Mouse (Mus musculus) neural tube, embryonic 11.5 days (tissue): ENCODE data around the gene Cdc42bpa. TPM values are rescaled to one million over a fixed set of nuclear protein-coding genes. Genes with fewer than 3 reads are reported as not detected.

Experiments
- ATAC-seq: fragments of 200-750 bp; cut with Nextera tagmentation; 2 replicates; pipeline ENCODE4 v1.8.0; 2017; ENCODE audit warnings: moderate number of reproducible peaks, mild to moderate bottlenecking, moderate TSS enrichment, moderate library complexity; ENCODE audit not compliant: insufficient read depth, low FRiP score, low TSS enrichment
- DNase-seq: peaks from one replicate; pipeline ENCODE4 v3.0.0-alpha.2; 2015; ENCODE audit warnings: low spot score
- H3K27ac ChIP-seq: fragments of 300-500 bp; sonication (generic); 2 replicates; pipeline ENCODE4 v1.5.1; 2014; ENCODE audit warnings: low read depth, mild to moderate bottlenecking, low read length
- H3K27me3 ChIP-seq: fragments of 300-500 bp; sonication (generic); 2 replicates; pipeline ENCODE4 v1.6.1; 2014; ENCODE audit warnings: mild to moderate bottlenecking, low read length, mixed read lengths; ENCODE audit not compliant: control insufficient read depth, insufficient read depth
- H3K36me3 ChIP-seq: fragments of 300-500 bp; sonication (generic); 2 replicates; pipeline ENCODE4 v1.6.1; 2014; ENCODE audit warnings: mild to moderate bottlenecking, low read length, moderate library complexity, mixed read lengths; ENCODE audit not compliant: control insufficient read depth, insufficient read depth
- H3K4me1 ChIP-seq: fragments of 300-500 bp; sonication (generic); 2 replicates; pipeline ENCODE4 v1.6.1; 2014; ENCODE audit warnings: low read length, mixed read lengths; ENCODE audit not compliant: control insufficient read depth, insufficient read depth
- H3K4me2 ChIP-seq: fragments of 300-500 bp; sonication (generic); 2 replicates; pipeline ENCODE4 v1.6.1; 2014; ENCODE audit warnings: low read depth, mild to moderate bottlenecking, moderate library complexity
- H3K4me3 ChIP-seq: fragments of 300-500 bp; sonication (generic); 2 replicates; pipeline ENCODE4 v1.5.1; 2014; ENCODE audit warnings: low read depth, low read length
- H3K9ac ChIP-seq: fragments of 300-500 bp; sonication (generic); 2 replicates; pipeline ENCODE4 v1.6.1; 2014; ENCODE audit warnings: mild to moderate bottlenecking, low read length
- H3K9me3 ChIP-seq: fragments of 300-500 bp; sonication (generic); 2 replicates; pipeline ENCODE4 v1.6.1; 2016; ENCODE audit warnings: low read length; ENCODE audit not compliant: control insufficient read depth
- WGBS: fragments of 180-500 bp; shearing (Covaris S2); extraction: QIAGEN DNeasy Blood & Tissue Kit; methylation state at CpG from one replicate; pipeline ENCODE4 v1.1.7; 2014; 5-methylcytosine and 5-hydroxymethylcytosine counted together
- polyA plus RNA-seq: library from polyadenylated mRNA; unstranded; fragments of >200 nt; fragmentation: Nextera tagmentation; extraction: Ambion mirVana; gene quantifications from 2 replicates; pipeline ENCODE4 v1.2.1, GENCODE M21; 2014

Cdc42bpa gene
- polyA plus RNA-seq, 1 experiment from 2014 or later, result 15.5 TPM

DNA sequence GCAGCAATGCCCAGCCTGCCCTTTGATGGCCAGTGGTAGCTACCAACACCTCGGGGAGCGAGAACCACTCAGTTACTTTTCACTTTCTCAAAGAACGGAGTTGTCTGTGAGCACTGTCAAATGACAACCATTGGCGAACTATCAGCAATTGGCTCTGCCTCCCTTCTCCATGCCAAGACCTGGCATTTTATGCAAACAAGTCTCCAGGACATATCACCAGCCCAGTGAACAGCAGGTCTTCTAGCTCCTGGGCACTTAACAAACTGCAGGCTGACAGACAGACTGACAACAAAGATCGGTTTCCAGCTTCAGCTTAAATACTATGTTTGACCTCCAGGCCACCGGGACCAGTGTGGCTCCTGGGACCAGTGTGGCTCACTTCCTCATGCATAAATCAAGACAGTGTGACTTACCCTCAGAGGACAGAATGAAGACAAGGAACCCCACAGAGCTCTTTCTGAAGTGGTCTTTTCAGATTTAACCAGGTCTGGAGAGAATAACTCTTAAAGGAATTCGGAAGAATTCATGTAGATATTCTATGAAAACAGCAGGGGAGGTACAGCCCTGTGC, 231.5 kb downstream of the Cdc42bpa start:
- H3K27me3 ChIP-seq, result no peaks in the 10 kb centered on the region
- H3K9ac ChIP-seq, result no peak overlapping the region
- no peak overlapping the region for H3K4me3 ChIP-seq
- ATAC-seq (no peak), DNase-seq (no peak)
- H3K4me1 ChIP-seq, result peaks cover 5% of the 10 kb centered on the region
- 67% methylated on average over 7 of the region's 7 CpGs for WGBS
- no peak overlapping the region for H3K27ac ChIP-seq
- no peak overlapping the region for H3K4me2 ChIP-seq
- no peaks in the 10 kb centered on the region for H3K9me3 ChIP-seq
- H3K36me3 ChIP-seq, result no peaks in the 10 kb centered on the region

GRCm38 (mm10) chr1:180192866-180193265, 232.6 kb downstream of the Cdc42bpa start:
- Histone ChIP-seq H3K9me3 (no peaks in the 10 kb centered on the region), H3K27me3 (no peaks in the 10 kb centered on the region), H3K4me2 (no peak overlapping the region), H3K36me3 (no peaks in the 10 kb centered on the region), H3K9ac (no peak overlapping the region), H3K27ac (no peak overlapping the region), H3K4me3 (no peak overlapping the region), H3K4me1 (peaks cover 5% of the 10 kb centered on the region)
- WGBS, result 71% methylated on average over 4 of the region's 4 CpGs
- DNase-seq, result no peak
- no peak for ATAC-seq

GRCm38 (mm10) chr1:180193391-180193935, 233.2 kb downstream of the Cdc42bpa start:
- H3K4me1 ChIP-seq, result peaks cover 5% of the 10 kb centered on the region
- no peak overlapping the region for H3K4me3 ChIP-seq
- H3K27ac ChIP-seq, result no peak overlapping the region
- ATAC-seq (no peak), DNase-seq (no peak)
- H3K9me3 ChIP-seq, result no peaks in the 10 kb centered on the region
- H3K27me3 ChIP-seq, result no peaks in the 10 kb centered on the region
- H3K4me2 ChIP-seq, result no peak overlapping the region
- 86% methylated on average over 8 of the region's 8 CpGs for WGBS
- no peaks in the 10 kb centered on the region for H3K36me3 ChIP-seq
- no peak overlapping the region for H3K9ac ChIP-seq

DNA sequence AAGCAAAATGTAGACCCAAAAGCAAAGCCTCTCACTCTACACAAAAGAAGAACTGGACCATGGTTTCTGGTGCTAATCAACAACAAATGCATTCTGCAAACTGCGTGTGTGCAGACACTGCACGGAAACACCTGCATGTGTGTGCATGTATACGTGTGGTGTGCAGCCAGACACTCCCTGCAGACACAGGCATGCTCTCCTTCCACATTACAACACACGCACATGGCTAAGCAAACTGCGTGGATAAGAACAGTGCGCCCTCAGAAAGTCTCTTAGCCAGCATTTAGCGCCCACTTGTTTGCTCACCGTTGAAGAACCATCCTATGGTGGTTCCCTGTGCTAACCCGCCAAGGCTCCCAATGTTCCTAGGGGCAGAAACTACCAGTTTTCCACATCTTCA, 233.8 kb downstream of the Cdc42bpa start:
- Histone ChIP-seq H3K4me2 (no peak overlapping the region), H3K27me3 (no peaks in the 10 kb centered on the region), H3K4me3 (no peak overlapping the region), H3K4me1 (peaks cover 5% of the 10 kb centered on the region), H3K36me3 (no peaks in the 10 kb centered on the region), H3K9me3 (no peaks in the 10 kb centered on the region), H3K27ac (no peak overlapping the region), H3K9ac (no peak overlapping the region)
- DNase-seq, result no peak
- ATAC-seq, result no peak
- 92% methylated on average over 9 of the region's 9 CpGs for WGBS

DNA sequence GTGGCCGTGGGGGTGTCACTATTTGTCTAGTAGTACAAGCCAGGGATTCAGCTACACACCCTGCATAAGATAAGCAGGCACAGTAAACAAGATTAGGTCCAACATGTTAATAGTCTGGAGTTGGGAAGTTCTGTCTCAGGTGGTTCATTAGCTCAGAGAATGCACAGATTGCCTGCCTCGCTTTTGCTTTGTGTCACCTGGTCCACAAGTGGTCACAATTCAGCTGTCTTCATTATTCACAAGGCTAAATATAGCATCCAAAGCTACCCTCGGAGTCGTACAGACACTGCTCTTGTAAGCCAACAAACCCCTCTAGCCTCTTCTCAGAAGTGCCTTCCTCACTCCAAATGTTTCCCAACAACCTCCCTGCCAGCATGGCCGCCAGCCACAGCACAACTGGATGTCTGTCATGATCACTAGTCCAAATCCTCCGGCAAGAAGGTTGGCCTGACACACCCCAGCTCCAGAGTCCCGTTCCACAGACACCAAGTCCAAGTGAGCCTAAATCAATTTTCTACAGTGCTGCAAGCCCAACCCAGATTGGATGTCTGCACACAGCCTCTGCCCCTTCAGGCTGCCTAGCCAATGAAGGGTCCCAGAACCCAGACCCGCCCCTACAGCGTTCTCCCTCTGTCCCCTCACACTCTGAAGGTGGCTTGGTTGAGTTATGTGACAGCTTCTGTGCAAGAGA, 234.7 kb downstream of the Cdc42bpa start:
- WGBS, result 34% methylated on average over 9 of the region's 9 CpGs
- ATAC-seq, result no peak

GRCm38 (mm10) chr1:180195703-180196381, 235.6 kb downstream of the Cdc42bpa start:
- ATAC-seq (peak; percentile 100), DNase-seq (peak; percentile 95)
- H3K9ac ChIP-seq, result no peak overlapping the region
- H3K4me3 ChIP-seq, result peak overlapping the region; percentile 48
- H3K27me3 ChIP-seq, result no peaks in the 10 kb centered on the region
- peak overlapping the region; percentile 82 for H3K4me2 ChIP-seq
- peaks cover 5% of the 10 kb centered on the region for H3K4me1 ChIP-seq
- H3K27ac ChIP-seq, result no peak overlapping the region
- 2% methylated on average over 57 of the region's 57 CpGs for WGBS
- H3K36me3 ChIP-seq, result no peaks in the 10 kb centered on the region
- no peaks in the 10 kb centered on the region for H3K9me3 ChIP-seq

More for the DNA sequence above, 234.7 kb downstream of the Cdc42bpa start:
- DNase-seq, result peak; percentile 34
- H3K9ac ChIP-seq, result no peak overlapping the region
- H3K4me1 ChIP-seq, result peaks cover 5% of the 10 kb centered on the region
- no peaks in the 10 kb centered on the region for H3K27me3 ChIP-seq
- H3K9me3 ChIP-seq, result no peaks in the 10 kb centered on the region
- no peaks in the 10 kb centered on the region for H3K36me3 ChIP-seq
- no peak overlapping the region for H3K27ac ChIP-seq
- H3K4me3 ChIP-seq, result peak overlapping the region; percentile 48
- peak overlapping the region; percentile 82 for H3K4me2 ChIP-seq

DNA sequence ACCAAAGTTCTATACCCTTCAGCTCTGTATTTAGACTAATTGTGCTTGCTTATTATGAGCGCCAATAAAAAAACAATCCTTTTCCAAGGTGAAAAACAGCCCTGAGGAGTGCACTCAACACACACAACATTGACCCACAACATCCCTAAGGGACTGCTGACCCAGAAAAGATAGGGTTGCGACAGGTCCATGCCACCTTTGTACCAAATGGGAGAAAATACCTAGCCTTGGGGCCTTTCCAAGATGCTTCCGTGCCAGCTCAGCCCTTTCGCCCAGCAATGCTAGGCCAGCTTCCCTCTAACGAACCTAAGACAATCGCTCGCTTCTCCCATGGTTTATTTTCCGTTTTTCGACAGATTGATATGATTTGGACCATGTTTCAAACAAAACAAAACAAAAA, 236.2 kb downstream of the Cdc42bpa start:
- DNase-seq (no peak), ATAC-seq (no peak)
- Histone ChIP-seq H3K9me3 (no peaks in the 10 kb centered on the region), H3K9ac (no peak overlapping the region), H3K27ac (no peak overlapping the region), H3K4me2 (peak overlapping the region; percentile 49), H3K4me3 (peak overlapping the region; percentile 17; the same call in 1 of the 2 replicates), H3K4me1 (peaks cover 5% of the 10 kb centered on the region), H3K27me3 (no peaks in the 10 kb centered on the region), H3K36me3 (no peaks in the 10 kb centered on the region)
- 90% methylated on average over 9 of the region's 9 CpGs for WGBS

DNA sequence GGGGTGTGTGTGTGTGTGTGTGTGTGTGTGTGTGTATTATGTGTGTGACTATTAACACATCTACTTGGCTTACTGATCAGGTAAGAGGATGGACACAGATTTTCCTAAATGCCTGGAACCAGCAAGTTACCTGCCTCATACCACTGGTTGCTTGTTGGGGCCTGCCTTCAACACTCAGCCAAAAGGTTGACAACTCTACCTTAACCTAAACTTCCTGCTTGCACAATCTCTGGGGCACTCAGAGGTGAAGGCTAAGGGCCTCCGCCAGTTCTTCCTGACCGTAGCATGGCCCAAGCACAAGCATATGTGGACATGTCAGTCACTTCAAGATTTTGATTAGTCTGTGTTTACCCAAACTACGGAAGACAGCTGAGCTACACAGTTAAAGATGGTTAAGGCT, 237.7 kb downstream of the Cdc42bpa start:
- no peak overlapping the region for H3K4me2 ChIP-seq
- peaks cover 5% of the 10 kb centered on the region for H3K4me1 ChIP-seq
- H3K36me3 ChIP-seq, result no peaks in the 10 kb centered on the region
- no peaks in the 10 kb centered on the region for H3K27me3 ChIP-seq
- no peak overlapping the region for H3K9ac ChIP-seq
- WGBS, result 91% methylated on average over 3 of the region's 3 CpGs
- DNase-seq (no peak), ATAC-seq (no peak)
- no peaks in the 10 kb centered on the region for H3K9me3 ChIP-seq
- H3K4me3 ChIP-seq, result no peak overlapping the region
- no peak overlapping the region for H3K27ac ChIP-seq
